Mouse (Mus musculus): ENCODE results near the gene Tesk2. TPM values are rescaled to one million over a fixed set of nuclear protein-coding genes. Genes with fewer than 3 reads are reported as not detected.

Tesk2 gene
- total RNA-seq, 2 experiments from 2014 or later, result 5.1 to 5.7 TPM

Other genes starting within 250 kb of the Tesk2 start
- gene Ipp, start 213.4 kb upstream of the Tesk2 start, total RNA-seq (2021), result 10 to 100 TPM; 14.7 to 16.6 TPM
- 10 to 100 TPM; 18.9 to 23.4 TPM for gene Tmem69, start 165.0 kb upstream of the Tesk2 start, total RNA-seq (2021)
- 10 to 100 TPM; 72.4 to 81.2 TPM for gene Gpbp1l1, start 163.3 kb upstream of the Tesk2 start, total RNA-seq (2021)
- gene Ccdc17, start 124.3 kb upstream of the Tesk2 start, total RNA-seq (2021), result 10 to 100 TPM in 1 of 2 experiments, 1 to 10 TPM in 1; 5.8 to 13.8 TPM
- 10 to 100 TPM; 46.4 to 48.1 TPM for gene Nasp, start 93.0 kb upstream of the Tesk2 start, total RNA-seq (2021)
- 100 to 1,000 TPM; 646 to 659 TPM for gene Akr1a1, start 69.3 kb upstream of the Tesk2 start, total RNA-seq (2021)
- 100 to 1,000 TPM; 573 to 689 TPM for gene Prdx1, start 35.4 kb upstream of the Tesk2 start, total RNA-seq (2021)
- gene Mmachc, start 12.5 kb upstream of the Tesk2 start, total RNA-seq (2021), result 10 to 100 TPM; 32.2 to 40.4 TPM
- gene Ccdc163, start 12.4 kb upstream of the Tesk2 start, total RNA-seq (2021), result 10 to 100 TPM; 18.6 to 20.2 TPM
- gene Toe1, start 86.7 kb downstream of the Tesk2 start, total RNA-seq (2021), result 10 to 100 TPM; 16.2 to 19.4 TPM
- 1 to 10 TPM; 4.2 to 4.7 TPM for gene Mutyh, start 86.8 kb downstream of the Tesk2 start, total RNA-seq (2021)
- gene Hpdl, start 100.8 kb downstream of the Tesk2 start, total RNA-seq (2021), result 1 to 10 TPM; 5.2 to 9.2 TPM
- 1 to 10 TPM; 3.0 to 3.2 TPM for gene Zswim5, start 156.4 kb downstream of the Tesk2 start, total RNA-seq (2021)